Mouse (Mus musculus) 3T3-L1 (cell line): Measurements from ENCODE around the gene Cacng3.

Experiments
- DNase-seq: peaks from one replicate; pipeline ENCODE4 v3.0.0-alpha.2; 2015; ENCODE audit warnings: low read depth, low spot score

Cacng3 gene

DNA sequence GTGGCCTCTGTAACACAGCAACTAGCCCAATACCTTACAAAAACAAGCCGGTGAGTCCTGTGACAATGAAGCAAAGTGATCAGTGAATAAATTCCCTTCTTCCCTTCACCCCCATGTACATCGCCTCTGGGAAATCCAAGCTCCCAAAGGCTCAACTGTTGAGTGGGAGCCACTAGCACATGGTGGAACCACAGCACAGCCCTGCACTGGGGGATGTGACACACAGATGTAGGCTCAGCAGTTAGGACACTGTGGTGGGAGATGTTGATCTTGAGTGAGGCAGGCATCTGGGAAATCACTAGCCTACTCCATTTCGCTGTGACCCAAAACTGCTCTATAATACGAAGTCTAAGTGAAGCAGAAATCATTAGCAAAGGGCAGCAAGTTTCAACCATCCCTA is 48.2 kb downstream of the Cacng3 start:
- no peak for DNase-seq

DNA sequence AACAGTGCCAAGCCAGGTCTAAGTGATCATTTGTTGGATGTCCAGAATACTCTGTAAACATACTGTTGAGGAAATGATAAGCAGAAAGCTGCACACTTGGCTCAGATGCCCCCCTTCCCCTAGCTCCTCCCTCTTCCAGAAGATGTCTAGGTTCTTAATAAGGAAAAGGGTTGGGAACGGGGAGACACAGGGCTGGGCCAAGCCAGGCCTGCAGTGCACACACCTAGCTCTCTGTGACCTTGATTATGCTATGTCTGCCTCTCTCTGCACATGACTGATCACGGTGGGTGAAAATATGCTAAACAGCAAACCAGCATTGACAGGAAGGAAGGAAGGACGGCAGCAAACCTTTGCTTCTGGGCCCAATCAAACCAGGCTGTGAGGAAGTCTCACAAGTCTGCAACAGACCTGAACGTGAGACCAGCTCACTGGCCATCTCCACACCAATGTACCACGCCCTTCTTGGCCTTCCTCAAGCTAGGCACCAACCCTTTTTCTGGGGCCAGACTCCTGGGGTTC is 53.1 kb downstream of the Cacng3 start:
- no peak for DNase-seq

DNA sequence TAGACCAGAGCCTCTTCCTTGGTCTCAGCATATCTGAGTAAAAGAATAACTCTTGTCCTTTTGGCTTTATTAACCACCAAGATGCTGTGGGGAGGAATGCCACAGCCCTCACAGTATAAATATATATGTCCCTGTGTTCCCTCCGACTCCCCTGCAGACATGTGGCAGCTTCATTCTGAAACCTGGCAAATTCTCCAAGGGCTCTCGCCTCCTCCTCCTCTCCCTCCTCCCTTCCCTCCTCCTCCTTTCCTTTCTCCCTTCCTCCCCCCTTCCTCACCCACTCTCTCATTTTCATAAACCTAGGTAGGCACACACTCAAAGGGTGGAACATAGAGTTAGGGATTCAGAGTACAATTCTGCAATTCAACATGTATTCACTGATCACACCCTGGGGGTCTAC is 56.1 kb downstream of the Cacng3 start:
- no peak for DNase-seq

DNA sequence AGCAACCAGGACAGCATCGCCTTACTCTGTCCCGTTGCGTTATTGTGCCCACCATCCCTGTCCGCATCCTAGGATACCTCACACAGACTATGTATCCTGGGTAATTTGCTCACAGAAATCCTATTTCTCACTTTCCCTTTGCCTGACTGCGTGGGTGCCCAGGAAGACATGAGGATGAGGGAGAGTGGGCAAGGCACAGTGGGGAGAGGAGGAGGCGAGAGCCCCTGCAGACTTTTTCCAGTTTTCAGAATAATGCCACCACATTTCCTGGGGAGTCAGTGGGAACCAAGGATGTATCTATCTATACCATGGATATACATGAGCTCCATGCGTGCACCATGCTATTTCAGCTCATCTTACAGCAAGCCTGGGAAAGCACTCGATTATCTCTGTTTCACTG is 57.9 kb downstream of the Cacng3 start:
- DNase-seq = no peak

DNA sequence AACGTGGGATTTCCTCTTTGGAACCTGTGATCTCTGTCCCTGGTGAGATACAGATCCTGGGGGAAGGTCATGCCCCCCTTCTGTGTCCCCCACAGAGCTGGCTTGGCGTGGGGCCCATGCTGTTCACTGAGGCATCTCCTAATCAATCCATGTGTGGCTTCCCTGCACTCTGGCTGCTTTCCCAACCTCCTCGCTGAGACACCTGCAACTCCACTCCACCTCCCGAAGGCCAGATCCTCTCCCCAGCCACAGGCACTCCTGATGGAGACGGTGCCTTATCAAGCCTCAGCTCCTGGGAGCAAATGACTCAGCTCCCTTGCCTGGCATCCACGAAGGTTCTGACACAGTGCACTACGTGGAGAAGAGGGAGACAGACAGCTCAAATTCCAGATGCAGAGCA is 58.6 kb downstream of the Cacng3 start:
- no peak for DNase-seq

DNA sequence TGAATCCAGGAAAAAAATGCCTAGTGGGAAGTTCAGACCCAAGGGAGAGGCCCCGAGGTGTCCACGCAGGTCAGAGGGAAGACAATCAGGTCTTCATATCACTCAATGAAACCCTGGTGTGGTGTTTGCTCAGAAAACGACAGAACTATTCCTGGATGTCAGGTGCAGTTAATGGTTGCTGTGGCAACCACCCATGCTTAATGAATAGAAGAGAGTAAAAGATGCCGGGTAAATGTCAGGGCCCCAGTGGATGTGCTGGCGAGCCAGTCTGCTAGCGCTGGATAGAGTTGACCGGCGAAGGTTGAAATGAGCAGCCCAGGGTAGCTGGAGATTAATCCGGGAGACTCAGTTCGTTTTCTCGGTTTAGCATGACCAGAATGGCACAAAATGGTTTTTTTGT is 65.0 kb downstream of the Cacng3 start:
- no peak for DNase-seq

DNA sequence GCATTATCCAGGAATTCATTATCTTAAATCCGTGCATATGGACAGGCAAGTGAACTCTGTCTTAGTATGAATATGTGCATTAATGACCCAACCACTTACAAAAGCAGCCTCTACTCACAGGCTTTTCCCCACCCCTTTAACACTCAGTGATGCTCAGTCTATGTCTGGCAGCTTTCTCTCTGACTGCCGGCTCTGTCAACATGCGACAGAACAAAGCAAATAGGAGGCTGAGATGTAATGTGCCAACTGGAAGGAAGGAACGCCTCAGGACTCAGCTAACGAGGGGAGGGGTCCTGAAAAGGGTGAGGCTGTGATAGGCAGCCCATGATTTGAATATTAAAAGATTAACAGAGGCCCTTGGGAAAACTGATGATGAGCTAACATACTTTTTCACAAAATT is 68.2 kb downstream of the Cacng3 start:
- DNase-seq = no peak

DNA sequence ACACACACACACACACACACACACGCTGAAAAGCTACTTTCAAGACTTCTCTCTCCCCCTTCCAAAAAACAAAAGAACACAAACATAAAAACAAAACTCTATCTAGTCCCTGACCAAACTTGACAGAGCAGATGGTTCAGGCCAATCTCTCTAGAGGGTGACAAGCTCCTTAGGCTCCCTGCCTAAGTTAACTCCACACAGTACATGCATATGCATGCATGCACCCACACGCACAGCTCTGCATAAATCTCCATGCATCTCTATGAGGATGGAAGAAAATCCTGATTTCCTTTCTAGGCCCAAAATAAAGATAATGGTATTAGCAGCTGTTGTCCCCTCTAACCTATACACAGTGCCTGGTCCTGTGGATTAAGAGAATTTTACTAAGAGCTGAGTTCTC is 70.4 kb downstream of the Cacng3 start:
- no peak for DNase-seq

DNA sequence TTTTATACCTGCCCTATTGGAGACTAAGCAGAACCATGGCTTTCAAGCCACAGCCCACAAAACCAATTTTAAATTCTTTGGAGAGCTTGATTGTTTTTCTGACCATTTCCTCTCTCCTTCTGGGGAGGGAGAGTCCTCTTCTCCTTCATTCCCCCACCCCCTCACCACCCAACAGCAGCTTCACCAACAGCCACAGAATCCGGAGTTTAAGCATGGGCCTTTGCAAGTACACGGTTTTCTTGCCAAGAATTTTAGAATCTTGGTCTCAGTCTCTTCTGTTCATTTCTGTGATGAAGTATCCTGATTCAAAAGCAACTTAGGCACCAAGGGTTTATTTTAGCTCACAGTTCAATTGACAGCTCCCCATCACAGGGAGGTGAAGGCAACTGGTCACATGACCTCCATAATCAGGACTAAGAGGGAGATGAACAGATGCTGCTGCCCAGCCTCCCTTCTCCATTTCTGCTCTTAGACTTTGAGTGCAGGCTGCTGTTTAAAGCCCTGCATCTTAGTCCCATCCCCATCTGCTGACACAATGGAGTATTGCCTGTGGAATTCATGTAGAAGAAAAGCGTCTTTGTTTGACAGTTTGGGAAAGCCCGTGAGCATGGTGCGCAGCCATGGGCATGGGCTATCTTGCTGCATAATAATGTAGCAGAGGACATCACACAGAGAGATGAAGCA is 85.8 kb downstream of the Cacng3 start:
- DNase-seq = no peak

DNA sequence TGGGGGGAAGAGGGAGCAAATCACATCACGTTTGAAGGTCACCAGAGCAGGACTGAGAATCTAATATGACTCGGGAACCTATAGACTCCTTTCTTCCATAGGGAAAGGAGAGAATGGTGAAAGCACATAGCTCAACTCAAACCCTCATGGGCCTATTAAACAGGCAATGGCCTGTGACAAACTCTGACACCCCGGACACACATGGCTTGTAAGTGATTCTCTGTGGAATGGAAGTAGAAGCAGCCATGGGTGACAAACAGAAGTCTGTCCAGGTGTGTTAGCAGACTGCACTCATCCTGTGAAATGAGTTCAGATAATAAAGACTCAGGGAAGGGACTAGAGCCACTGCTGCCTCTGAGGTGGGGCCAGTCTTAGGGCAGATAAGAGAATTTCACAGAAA is 88.4 kb downstream of the Cacng3 start:
- no peak for DNase-seq

DNA sequence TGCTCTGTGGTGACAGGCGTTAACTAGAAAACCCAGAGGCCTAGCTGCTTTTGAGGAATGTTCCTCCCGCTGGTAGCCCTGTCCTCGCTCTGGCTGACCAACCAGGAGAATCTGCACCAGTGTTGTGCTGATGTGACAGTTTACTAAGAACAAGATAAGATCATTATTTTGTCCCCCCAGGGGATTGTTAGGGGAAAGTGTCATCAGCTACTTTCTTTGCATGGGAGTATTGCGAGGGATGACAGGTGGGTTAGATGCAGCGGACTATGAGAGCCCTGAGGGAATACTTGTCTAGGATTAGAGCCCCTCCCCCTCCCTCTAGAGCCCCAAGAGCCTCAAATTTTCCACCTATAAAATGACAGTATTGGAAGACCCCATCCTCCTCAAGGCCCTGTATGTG is 94.2 kb downstream of the Cacng3 start:
- no peak for DNase-seq

DNA sequence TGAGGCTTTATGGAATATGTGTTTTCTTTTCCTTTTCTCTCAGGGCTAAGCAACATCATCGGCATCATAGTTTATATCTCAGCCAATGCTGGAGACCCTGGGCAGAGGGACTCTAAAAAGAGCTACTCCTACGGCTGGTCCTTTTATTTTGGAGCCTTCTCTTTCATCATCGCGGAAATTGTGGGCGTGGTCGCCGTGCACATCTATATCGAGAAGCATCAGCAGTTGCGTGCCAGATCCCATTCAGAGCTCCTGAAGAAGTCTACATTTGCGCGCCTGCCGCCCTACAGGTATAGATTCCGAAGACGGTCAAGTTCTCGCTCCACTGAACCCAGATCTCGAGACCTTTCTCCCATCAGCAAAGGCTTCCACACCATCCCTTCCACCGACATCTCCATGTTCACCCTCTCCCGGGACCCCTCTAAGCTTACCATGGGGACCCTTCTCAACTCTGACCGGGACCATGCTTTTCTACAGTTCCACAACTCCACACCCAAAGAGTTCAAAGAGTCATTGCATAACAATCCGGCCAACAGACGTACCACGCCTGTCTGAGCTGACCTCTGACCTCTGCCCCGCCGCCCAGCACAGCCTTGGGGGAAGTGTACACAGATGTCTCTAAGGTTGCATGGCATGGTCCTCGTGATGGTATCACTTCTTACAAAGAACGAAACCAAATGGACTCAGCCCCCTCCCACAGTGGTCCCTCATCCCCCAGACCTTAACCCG is 98.2 kb downstream of the Cacng3 start:
- no peak for DNase-seq

DNA sequence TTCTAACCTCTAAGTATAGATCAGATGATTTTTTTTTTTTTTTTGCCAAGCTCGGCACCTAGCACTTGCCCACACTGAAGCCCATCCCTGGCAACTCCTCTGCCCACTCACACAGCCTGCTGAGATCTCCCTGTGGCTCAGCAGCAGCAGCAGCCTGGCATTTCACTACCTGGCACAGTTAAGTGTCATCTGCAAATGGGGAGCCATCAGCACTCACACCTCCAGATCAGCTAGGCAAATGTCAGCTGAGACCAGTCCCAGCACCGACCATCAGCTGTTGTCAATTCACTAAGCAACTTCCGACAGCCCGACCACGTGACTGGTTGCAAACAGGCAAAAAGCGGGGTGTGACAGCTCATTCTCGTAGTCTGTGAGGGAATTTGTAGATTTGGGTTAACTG is 109.3 kb downstream of the Cacng3 start:
- DNase-seq = no peak

DNA sequence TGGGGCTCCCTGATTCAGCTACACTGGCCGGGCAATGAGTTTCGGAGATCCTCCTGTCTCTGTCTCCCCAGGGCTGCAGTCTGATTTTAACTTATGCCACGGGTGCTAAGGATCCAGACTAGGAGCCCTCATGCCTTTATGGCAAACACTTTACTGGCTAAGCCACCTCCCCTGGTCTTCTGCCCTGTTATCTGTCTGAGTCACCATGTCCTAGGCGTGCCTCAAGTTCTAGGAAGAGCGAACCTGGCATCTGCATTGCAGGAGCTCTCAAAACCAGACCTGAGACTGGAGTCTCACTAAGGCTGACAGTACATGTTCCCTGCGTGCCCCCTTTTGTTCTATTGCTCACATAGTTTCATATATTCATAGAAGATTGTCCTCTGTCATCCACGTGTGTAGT is 119.6 kb downstream of the Cacng3 start:
- no peak for DNase-seq

DNA sequence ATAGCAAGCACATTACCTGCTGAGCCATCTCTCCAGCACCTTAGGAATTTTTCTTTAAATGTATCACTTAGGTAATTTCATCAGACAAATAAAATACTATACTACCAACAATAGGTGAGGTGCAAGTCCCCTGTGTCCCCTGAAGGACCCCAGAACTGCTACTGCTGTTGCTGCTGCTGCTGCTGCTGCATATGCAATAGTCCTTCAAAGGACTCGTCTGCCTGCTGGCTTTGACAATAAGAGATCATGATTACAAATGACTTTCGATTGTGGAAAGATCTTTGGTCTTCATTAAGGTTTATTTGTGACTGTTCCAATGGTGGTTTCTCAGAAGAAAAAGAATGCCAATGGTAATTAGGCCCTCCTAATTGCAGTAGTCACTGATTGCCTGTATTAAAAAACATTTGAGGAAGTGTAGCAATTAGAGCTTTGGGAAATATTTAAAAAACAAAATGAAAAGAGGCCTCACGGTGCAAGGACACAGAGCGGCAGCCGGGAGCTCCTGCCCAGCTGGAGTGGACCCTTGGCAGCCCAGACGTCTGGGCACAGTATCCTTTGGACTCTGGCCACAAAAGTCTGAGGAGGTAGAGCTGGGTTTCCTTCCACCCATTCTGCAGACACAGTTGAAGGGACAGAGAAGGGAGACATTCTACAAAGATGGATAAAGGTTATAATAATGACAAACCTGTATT is 123.5 kb downstream of the Cacng3 start:
- no peak for DNase-seq

DNA sequence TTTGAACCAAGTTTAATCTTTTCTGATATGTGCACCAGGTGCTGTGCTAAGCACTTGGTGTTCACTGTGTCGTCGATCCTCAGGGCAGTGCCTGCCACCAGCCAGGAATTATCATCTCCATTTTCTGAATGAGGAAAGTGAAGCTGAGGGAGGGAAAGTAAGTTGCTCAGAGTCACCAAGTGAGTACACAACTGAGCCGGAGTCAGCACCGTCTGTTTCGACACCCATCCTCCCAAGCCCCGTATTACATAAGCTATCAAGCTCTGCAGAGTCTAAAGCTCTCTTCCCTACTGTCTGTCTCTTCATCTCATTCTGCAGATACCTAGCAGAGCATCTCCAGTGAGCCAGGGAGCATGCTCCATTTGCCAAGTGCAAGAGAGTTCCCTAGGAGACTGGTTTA is 124.8 kb downstream of the Cacng3 start:
- no peak for DNase-seq

DNA sequence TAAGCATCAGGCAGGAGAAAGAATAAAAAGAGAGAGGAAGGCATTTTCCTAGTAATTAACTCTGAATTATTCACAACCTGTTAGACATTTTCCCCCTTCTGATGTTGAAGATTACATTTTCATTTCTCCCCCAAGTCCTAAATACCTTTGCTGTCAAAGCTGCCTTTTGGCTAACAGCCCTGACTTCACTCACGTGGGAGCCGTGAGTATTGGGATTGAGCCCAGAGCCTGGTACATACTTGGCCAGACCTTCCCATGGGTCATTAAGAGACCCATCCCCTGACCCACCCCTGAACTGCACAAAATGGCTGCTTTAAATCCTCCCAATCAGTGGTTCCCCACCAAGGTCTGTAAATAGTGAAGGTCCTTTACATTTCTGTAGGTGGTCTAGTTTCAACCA is 130.5 kb downstream of the Cacng3 start:
- no peak for DNase-seq

DNA sequence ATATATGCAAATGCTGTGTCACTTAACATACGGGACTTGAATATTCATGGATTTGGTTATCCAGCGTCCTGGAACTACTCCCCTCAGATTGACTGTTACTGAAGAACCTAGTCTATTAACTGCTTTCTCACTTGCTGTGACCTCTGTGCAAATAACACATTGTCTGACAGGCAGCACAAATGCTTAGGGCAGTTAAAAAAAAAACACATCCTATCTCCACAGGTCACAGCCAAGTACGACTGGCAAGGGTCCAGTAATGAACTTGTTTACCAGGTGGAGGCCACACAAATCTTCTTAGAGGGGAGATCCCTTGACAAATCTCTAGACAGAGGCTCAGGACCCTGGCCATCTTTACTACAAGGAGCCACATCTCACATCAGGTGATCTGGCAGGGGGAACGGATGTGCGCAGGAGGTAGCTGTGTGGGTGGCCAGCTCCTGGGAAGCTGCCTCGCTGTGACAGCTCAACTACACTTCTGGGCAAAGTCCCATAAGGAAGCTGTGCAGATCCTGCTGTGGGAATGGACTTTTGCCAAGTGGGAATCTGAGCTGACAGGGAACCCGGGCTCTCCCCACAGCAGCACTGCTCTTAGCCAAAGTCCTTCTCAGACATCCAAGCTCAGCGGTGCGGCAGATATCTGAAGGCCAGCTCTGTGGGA is 133.7 kb downstream of the Cacng3 start:
- peak; percentile 3 for DNase-seq

DNA sequence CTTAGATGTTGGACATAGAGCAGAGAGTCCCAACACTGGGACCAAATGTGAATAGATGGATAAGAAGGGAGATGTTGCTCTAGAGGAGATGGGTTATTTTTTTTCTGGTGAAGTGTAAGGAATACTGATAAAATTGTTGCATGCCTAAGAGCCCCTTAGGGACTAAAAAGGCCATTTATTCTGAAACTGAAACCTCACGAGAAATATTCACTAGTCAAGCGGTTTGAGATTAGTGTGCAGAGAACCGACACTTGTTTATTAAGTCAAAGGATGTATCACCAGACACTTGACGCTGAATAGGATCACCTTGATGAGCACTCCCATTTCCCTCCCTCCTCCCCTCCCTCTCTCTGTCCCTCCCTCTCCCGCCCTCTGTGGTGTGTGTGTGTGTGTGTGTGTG is 136.2 kb downstream of the Cacng3 start:
- DNase-seq = no peak

DNA sequence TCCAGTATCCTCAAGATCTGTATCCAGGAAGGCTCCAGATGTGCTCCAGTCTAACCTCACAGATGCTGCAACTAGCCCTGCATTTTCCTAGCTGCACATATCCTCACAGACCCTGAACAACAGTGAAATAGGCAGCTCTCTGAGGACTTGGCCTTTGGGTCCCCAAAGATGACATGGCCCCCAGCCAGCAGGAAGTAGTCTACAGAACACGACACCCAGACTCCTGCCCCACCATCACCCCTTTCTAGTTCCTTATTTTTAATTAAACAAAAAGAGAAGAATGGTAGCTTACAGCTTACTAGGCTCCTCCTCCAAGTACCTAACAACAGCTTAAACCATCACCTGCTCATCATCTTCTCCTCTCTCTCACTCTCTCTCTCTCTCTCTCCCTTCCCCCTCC is 143.4 kb downstream of the Cacng3 start:
- DNase-seq = no peak

DNA sequence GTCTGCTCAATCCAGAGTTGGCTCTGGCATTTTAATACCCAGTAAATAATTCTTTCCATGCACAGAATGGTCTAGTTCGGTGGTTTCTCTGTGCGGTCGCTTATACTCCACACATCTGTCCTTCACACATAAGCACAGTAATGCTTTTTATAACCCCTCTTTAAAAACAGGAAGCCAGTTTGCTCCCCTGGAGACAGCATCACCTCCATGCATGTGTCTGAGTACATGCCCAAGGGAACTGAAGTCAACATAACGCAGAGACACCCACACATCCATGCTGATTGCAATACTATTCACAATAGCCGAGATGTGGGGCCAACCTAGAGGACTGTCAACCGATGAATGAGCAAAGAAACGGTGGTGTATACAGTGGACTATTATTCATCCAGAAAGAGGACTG is 147.3 kb downstream of the Cacng3 start:
- no peak for DNase-seq
